Comparison of ENCODE assay signal across 8 mouse cellular contexts in genomic region chr7:4502421-4503090, GRCm38 (mm10). TPM values are rescaled to one million over a fixed set of nuclear protein-coding genes. Genes with fewer than 3 reads are reported as not detected.
DNase-seq lines count a peak whose midpoint lies in the region; ATAC-seq and TF ChIP-seq lines count a peak whose summit lies in the region.

No protein-coding gene starts in this region.

- WGBS in forebrain, embryonic 10.5 days: 12% methylated on average over 14 of the region's 14 CpGs
- WGBS in kidney, adult 2 months: 10% methylated on average over 14 of the region's 14 CpGs
- WGBS in liver, embryonic 11.5 days: 5% methylated on average over 14 of the region's 14 CpGs

- H3K4me1 ChIP-seq in forebrain, embryonic 10.5 days: peaks cover 40% of the 10 kb centered on the region
- peaks cover 13% of the 10 kb centered on the region; the same call in 1 of the 2 replicates for H3K4me1 ChIP-seq in kidney, adult 2 months (ENCODE audit: control insufficient read depth, insufficient read depth, low read length)
- H3K4me1 ChIP-seq in liver, embryonic 11.5 days (replicated peaks; ENCODE audit: control insufficient read depth, insufficient read depth, low read length): peaks cover 40% of the 10 kb centered on the region

- H3K36me3 ChIP-seq in forebrain, embryonic 10.5 days (replicated peaks): peaks cover 7% of the 10 kb centered on the region
- H3K36me3 ChIP-seq in kidney, adult 2 months (ENCODE audit: control insufficient read depth, insufficient read depth, low read length): no peaks in the 10 kb centered on the region
- 0 out of 2 replicates have a peak, but pooled peaks cover 2% of the 10 kb centered on the region for H3K36me3 ChIP-seq in liver, embryonic 11.5 days (ENCODE audit: control insufficient read depth, insufficient read depth, low read length)

- H3K27me3 ChIP-seq in forebrain, embryonic 10.5 days (ENCODE audit: poor library complexity, severe bottlenecking): no peaks in the 10 kb centered on the region
- no peaks in the 10 kb centered on the region for H3K27me3 ChIP-seq in kidney, adult 2 months (replicated peaks; ENCODE audit: control insufficient read depth, insufficient read depth, low read length)
- no peaks in the 10 kb centered on the region for H3K27me3 ChIP-seq in liver, embryonic 11.5 days (replicated peaks; ENCODE audit: control insufficient read depth, insufficient read depth, low read length)

- H3K27ac ChIP-seq in forebrain, embryonic 10.5 days: peak overlapping the region; percentile 93
- H3K27ac ChIP-seq in kidney, adult 2 months (ENCODE audit: insufficient read depth, low read depth, low read length): no peak overlapping the region
- H3K27ac ChIP-seq in liver, embryonic 11.5 days (ENCODE audit: low read depth, low read length): peak overlapping the region; percentile 88

- TF ChIP-seq CTCF in kidney, adult 2 months (conservative IDR thresholded peaks at IDR 0.05; ENCODE audit: insufficient read depth, insufficient read length, low read depth, low read length): no peak

- peak; percentile 67 to 92 for DNase-seq in adrenal gland, adult (ENCODE audit: inconsistent age in 2 of 2, low spot score in 1 of 2)
- no peak for DNase-seq in adrenal gland, postnatal 25 days
- peak; percentile 30 for DNase-seq in thymus, postnatal 25 days
- DNase-seq in thymus, adult 18-20 months: no peak
- peak; percentile 24 for DNase-seq in forebrain, embryonic 10.5 days (ENCODE audit: extremely low spot score, low spot score)
- DNase-seq in kidney, adult 2 months: peak; percentile 83
- no peak for DNase-seq in liver, embryonic 11.5 days (ENCODE audit: low spot score)
- DNase-seq in retina, embryonic 14.5 days (ENCODE audit: low spot score): peak; percentile 68

- peak overlapping the region; percentile 97 for H3K9ac ChIP-seq in liver, embryonic 11.5 days (ENCODE audit: low read depth, low read length)

- H3K9me3 ChIP-seq in forebrain, embryonic 10.5 days: no peaks in the 10 kb centered on the region
- no peaks in the 10 kb centered on the region for H3K9me3 ChIP-seq in liver, embryonic 11.5 days (ENCODE audit: control insufficient read depth, low read length)

- H3K4me3 ChIP-seq in forebrain, embryonic 10.5 days: peak overlapping the region; percentile 94
- H3K4me3 ChIP-seq in kidney, adult 2 months (ENCODE audit: insufficient read depth, low read depth, low read length): no peak overlapping the region; the same call in 1 of the 2 replicates
- peak overlapping the region; percentile 96 for H3K4me3 ChIP-seq in liver, embryonic 11.5 days (ENCODE audit: low read depth, low read length)

- H3K4me2 ChIP-seq in liver, embryonic 11.5 days: peak overlapping the region; percentile 88

- peak; percentile 16 for ATAC-seq in liver, embryonic 11.5 days (replicated peaks; ENCODE audit: low FRiP score)

- TF ChIP-seq POLR2A in kidney, adult 2 months (IDR thresholded peaks at IDR 0.05; ENCODE audit: low read depth, low read length): no peak

RNA-seq across cellular contexts. Expression of gene Ppp1r12c, which starts 1.1 kb away (rescaled TPM):
- 94.4 and 98.3 TPM in 2 replicates for total RNA-seq in adrenal gland, postnatal 25 days (2021)
- 34.2 and 34.8 TPM in 2 replicates for polyA plus RNA-seq in forebrain, embryonic 10.5 days (2016; fragmentation: Nextera tagmentation; extraction: Ambion mirVana)
- polyA plus RNA-seq in kidney, adult 2 months (2012; rRNA removed): 31.0 and 33.0 TPM in 2 replicates
- polyA plus RNA-seq in liver, embryonic 11.5 days (2014; fragmentation: Nextera tagmentation; extraction: Ambion mirVana): 46.2 and 48.0 TPM in 2 replicates

RNA-seq across cellular contexts. Expression of gene Tnnt1, which starts 13.6 kb away (rescaled TPM):
- total RNA-seq in adrenal gland, postnatal 25 days (2021): 0.94 and 2.2 TPM in 2 replicates
- 4.3 and 4.5 TPM in 2 replicates for polyA plus RNA-seq in forebrain, embryonic 10.5 days (2016; fragmentation: Nextera tagmentation; extraction: Ambion mirVana)
- 0.39 and 3.9 TPM in 2 replicates for polyA plus RNA-seq in kidney, adult 2 months (2012; rRNA removed)
- polyA plus RNA-seq in liver, embryonic 11.5 days (2014; fragmentation: Nextera tagmentation; extraction: Ambion mirVana): 25.1 and 27.7 TPM in 2 replicates

RNA-seq across cellular contexts. Expression of gene Tnni3, which starts 21.5 kb away (rescaled TPM):
- total RNA-seq in adrenal gland, postnatal 25 days (2021): 0.85 TPM in 1 of 2 replicates, not detected in the other
- 1.8 and 1.9 TPM in 2 replicates for polyA plus RNA-seq in forebrain, embryonic 10.5 days (2016; fragmentation: Nextera tagmentation; extraction: Ambion mirVana)
- polyA plus RNA-seq in kidney, adult 2 months (2012; rRNA removed): 2.1 and 2.6 TPM in 2 replicates
- polyA plus RNA-seq in liver, embryonic 11.5 days (2014; fragmentation: Nextera tagmentation; extraction: Ambion mirVana): 8.9 and 17.0 TPM in 2 replicates

RNA-seq across cellular contexts. Expression of gene Dnaaf3, which starts 29.7 kb away (rescaled TPM):
- 0.91 and 1.2 TPM in 2 replicates for total RNA-seq in adrenal gland, postnatal 25 days (2021)
- polyA plus RNA-seq in forebrain, embryonic 10.5 days (2016; fragmentation: Nextera tagmentation; extraction: Ambion mirVana): 2.7 and 3.2 TPM in 2 replicates
- 1.3 and 1.4 TPM in 2 replicates for polyA plus RNA-seq in kidney, adult 2 months (2012; rRNA removed)
- 0.22 and 0.45 TPM in 2 replicates for polyA plus RNA-seq in liver, embryonic 11.5 days (2014; fragmentation: Nextera tagmentation; extraction: Ambion mirVana)

RNA-seq across cellular contexts. Expression of gene Eps8l1, which starts 42.1 kb away (rescaled TPM):
- total RNA-seq in adrenal gland, postnatal 25 days (2021): 8.0 and 10.1 TPM in 2 replicates
- polyA plus RNA-seq in forebrain, embryonic 10.5 days (2016; fragmentation: Nextera tagmentation; extraction: Ambion mirVana): 1.3 and 2.4 TPM in 2 replicates
- polyA plus RNA-seq in kidney, adult 2 months (2012; rRNA removed): 10.6 and 12.7 TPM in 2 replicates
- polyA plus RNA-seq in liver, embryonic 11.5 days (2014; fragmentation: Nextera tagmentation; extraction: Ambion mirVana): 2.0 and 2.6 TPM in 2 replicates

Comparison
In these comparisons a context has a peak if more than half of its experiments do, and no peak if none do; other contexts are left out.
1. DNase-seq: peak in adrenal gland, adult (2 of 2), thymus, postnatal 25 days (single experiment), forebrain, embryonic 10.5 days (single experiment), kidney, adult 2 months (single experiment) and retina, embryonic 14.5 days (single experiment); none in adrenal gland, postnatal 25 days (single experiment), thymus, adult 18-20 months (0 of 2) and liver, embryonic 11.5 days (single experiment).